Mouse (Mus musculus): ENCODE data around the gene Sptb. TPM values are rescaled to one million over a fixed set of nuclear protein-coding genes. Genes with fewer than 3 reads are reported as not detected.

Gene Sptb
- polyA plus RNA-seq, 1 experiment from 2014 or later: 12.7 TPM

GRCm38 (mm10) chr12:76531986-76532925 lies 178.1 kb downstream of the Sptb start:
- 3% methylated on average over 19 of the region's 19 CpGs for WGBS
- peaks cover 8% of the 10 kb centered on the region; the same call in 1 of the 2 replicates for H3K4me1 ChIP-seq (ENCODE audit: control insufficient read depth, insufficient read depth, low read length)
- no peak overlapping the region for H3K9ac ChIP-seq (replicated peaks; ENCODE audit: low read depth, low read length)
- H3K4me3 ChIP-seq (ENCODE audit: low read depth, low read length): peak overlapping the region; percentile 51; the same call in 1 of the 2 replicates
- no peak overlapping the region for H3K27ac ChIP-seq (ENCODE audit: low read depth, low read length)
- no peaks in the 10 kb centered on the region for H3K9me3 ChIP-seq (ENCODE audit: control insufficient read depth, low read length)
- H3K36me3 ChIP-seq (ENCODE audit: control insufficient read depth, insufficient read depth, low read length): no peaks in the 10 kb centered on the region
- no peak for ATAC-seq (ENCODE audit: low read depth)
- peaks cover 41% of the 10 kb centered on the region for H3K27me3 ChIP-seq (ENCODE audit: control insufficient read depth, insufficient read depth, low read length)
- H3K4me2 ChIP-seq (ENCODE audit: low read depth, low read length): peak overlapping the region; percentile 97

- no peak for ATAC-seq (ENCODE audit: low read depth)
- peaks cover 39% of the 10 kb centered on the region for H3K27me3 ChIP-seq (ENCODE audit: control insufficient read depth, insufficient read depth, low read length)
- 39% methylated on average over 6 of the region's 6 CpGs for WGBS
Observed at GRCm38 (mm10) chr12:76530580-76531139, 179.7 kb downstream of the Sptb start, which contains the start of gene Plekhg3. Gene Plekhg3 (plus strand): TSS chr12:76530891.

More at GRCm38 (mm10) chr12:76530580-76531139, 179.7 kb downstream of the Sptb start, which contains the start of gene Plekhg3:
- Histone ChIP-seq H3K9me3 (ENCODE audit: control insufficient read depth, low read length) (no peaks in the 10 kb centered on the region), H3K4me1 (ENCODE audit: control insufficient read depth, insufficient read depth, low read length) (peaks cover 8% of the 10 kb centered on the region; the same call in 1 of the 2 replicates), H3K27ac (ENCODE audit: low read depth, low read length) (no peak within 1 kb of the TSS), H3K9ac (replicated peaks; ENCODE audit: low read depth, low read length) (no peak within 1 kb of the TSS), H3K4me3 (ENCODE audit: low read depth, low read length) (no peak within 1 kb of the TSS), H3K4me2 (ENCODE audit: low read depth, low read length) (no peak within 1 kb of the TSS), H3K36me3 (ENCODE audit: control insufficient read depth, insufficient read depth, low read length) (no peaks in the 10 kb centered on the region)

Small RNA genes within 50 kb of the gene (microRNA-seq; reads per million reads assigned to microRNA genes)
- gene Mir5135: not detected

Other genes with a start within 250 kb of the Sptb start
- gene Plekhg3, start 179.7 kb downstream of the Sptb start, polyA plus RNA-seq (2014; fragmentation: Nextera tagmentation; extraction: Ambion mirVana): 0.47 and 0.90 TPM in 2 replicates
- 150 and 179 TPM in 2 replicates for gene Churc1, start 55.0 kb upstream of the Sptb start, polyA plus RNA-seq (2014; fragmentation: Nextera tagmentation; extraction: Ambion mirVana)
- 40.2 and 44.0 TPM in 2 replicates for gene Fntb, start 55.0 kb upstream of the Sptb start, polyA plus RNA-seq (2014; fragmentation: Nextera tagmentation; extraction: Ambion mirVana)
- not detected in 2 replicates for gene Gpx2, start 85.0 kb upstream of the Sptb start, polyA plus RNA-seq (2014; fragmentation: Nextera tagmentation; extraction: Ambion mirVana)
- gene Rab15, start 112.4 kb upstream of the Sptb start, polyA plus RNA-seq (2014; fragmentation: Nextera tagmentation; extraction: Ambion mirVana): 22.3 and 29.9 TPM in 2 replicates

All from neural tube, embryonic 14.5 days (tissue).